Mouse (Mus musculus): ENCODE data around the gene Zcchc14. TPM values are rescaled to one million over a fixed set of nuclear protein-coding genes. Genes with fewer than 3 reads are reported as not detected.

Zcchc14 gene
- total and polyA plus RNA-seq, 2 experiments from 2014 or later: 16.9 to 66.5 TPM

- TF ChIP-seq CTCF (IDR thresholded peaks at IDR 0.05): no peak
- DNase-seq (ENCODE audit: low spot score) (no peak), ATAC-seq (ENCODE audit: low FRiP score) (no peak)
- H3K9ac ChIP-seq (replicated peaks; ENCODE audit: low read length, poor library complexity, severe bottlenecking): no peak overlapping the region
- peaks cover 26% of the 10 kb centered on the region for H3K36me3 ChIP-seq (ENCODE audit: insufficient read depth, low read length)
- no peaks in the 10 kb centered on the region for H3K27me3 ChIP-seq (ENCODE audit: insufficient read depth, low read length)
- no peak overlapping the region for H3K4me3 ChIP-seq (ENCODE audit: low read depth, low read length)
- peaks cover 13% of the 10 kb centered on the region for H3K4me1 ChIP-seq (ENCODE audit: insufficient read depth, low read length)
- no peak overlapping the region for H3K4me2 ChIP-seq (ENCODE audit: low read depth, low read length, poor library complexity, severe bottlenecking)
- no peaks in the 10 kb centered on the region for H3K9me3 ChIP-seq (ENCODE audit: low read length)
- 91% methylated on average over 5 of the region's 5 CpGs for WGBS
- no peak overlapping the region for H3K27ac ChIP-seq (ENCODE audit: low read depth, low read length)
These were observed 59.4 kb downstream of the Zcchc14 start for GRCm38 (mm10) chr8:121593293-121593692.

GRCm38 (mm10) chr8:121591178-121592066 lies 61.3 kb downstream of the Zcchc14 start:
- H3K4me3 ChIP-seq (ENCODE audit: low read depth, low read length): peak overlapping the region; percentile 86
- 0 out of 2 replicates have a peak overlapping the region, but pooled peaks have one; percentile 82 for H3K27ac ChIP-seq (ENCODE audit: low read depth, low read length)
- peak; percentile 55 for DNase-seq (ENCODE audit: low spot score)
- no peak for ATAC-seq (ENCODE audit: low FRiP score)
- peaks cover 18% of the 10 kb centered on the region for H3K36me3 ChIP-seq (ENCODE audit: insufficient read depth, low read length)
- TF ChIP-seq CTCF (IDR thresholded peaks at IDR 0.05): peak; percentile 61
- peaks cover 13% of the 10 kb centered on the region for H3K4me1 ChIP-seq (ENCODE audit: insufficient read depth, low read length)
- no peaks in the 10 kb centered on the region for H3K9me3 ChIP-seq (ENCODE audit: low read length)
- WGBS: 18% methylated on average over 20 of the region's 20 CpGs
- H3K4me2 ChIP-seq (ENCODE audit: low read depth, low read length, poor library complexity, severe bottlenecking): peak overlapping the region; percentile 87
- no peaks in the 10 kb centered on the region for H3K27me3 ChIP-seq (ENCODE audit: insufficient read depth, low read length)
- peak overlapping the region; percentile 89 for H3K9ac ChIP-seq (replicated peaks; ENCODE audit: low read length, poor library complexity, severe bottlenecking)

GRCm38 (mm10) chr8:121590203-121591177 lies 62.2 kb downstream of the Zcchc14 start, which contains the start of gene Map1lc3b:
Map1lc3b (plus strand) TSS chr8:121590361.
- peak within 1 kb of the TSS; percentile 82 for H3K27ac ChIP-seq (ENCODE audit: low read depth, low read length)
- ATAC-seq (ENCODE audit: low FRiP score) (peak; percentile 89), DNase-seq (ENCODE audit: low spot score) (peak; percentile 97)
- H3K4me3 ChIP-seq (ENCODE audit: low read depth, low read length): peak within 1 kb of the TSS; percentile 86
- TF ChIP-seq CTCF (IDR thresholded peaks at IDR 0.05): no peak
- peaks cover 12% of the 10 kb centered on the region for H3K36me3 ChIP-seq (ENCODE audit: insufficient read depth, low read length)
- under 1% methylated on average over 92 of the region's 94 CpGs for WGBS
- H3K9me3 ChIP-seq (ENCODE audit: low read length): no peaks in the 10 kb centered on the region
- H3K9ac ChIP-seq (replicated peaks; ENCODE audit: low read length, poor library complexity, severe bottlenecking): peak within 1 kb of the TSS; percentile 89
- H3K4me2 ChIP-seq (ENCODE audit: low read depth, low read length, poor library complexity, severe bottlenecking): peak within 1 kb of the TSS; percentile 87
- H3K4me1 ChIP-seq (ENCODE audit: insufficient read depth, low read length): peaks cover 17% of the 10 kb centered on the region
- H3K27me3 ChIP-seq (ENCODE audit: insufficient read depth, low read length): no peaks in the 10 kb centered on the region

- no peak overlapping the region for H3K27ac ChIP-seq (ENCODE audit: low read depth, low read length)
- peaks cover 7% of the 10 kb centered on the region; the same call in 1 of the 2 replicates for H3K36me3 ChIP-seq (ENCODE audit: insufficient read depth, low read length)
- H3K9me3 ChIP-seq (ENCODE audit: low read length): no peaks in the 10 kb centered on the region
These were observed 63.4 kb downstream of the Zcchc14 start for GRCm38 (mm10) chr8:121589205-121589726.

GRCm38 (mm10) chr8:121588750-121589149 lies 64.0 kb downstream of the Zcchc14 start:
- no peaks in the 10 kb centered on the region for H3K9me3 ChIP-seq (ENCODE audit: low read length)
- 86% methylated on average over 4 of the region's 4 CpGs for WGBS

More at GRCm38 (mm10) chr8:121589205-121589726, 63.4 kb downstream of the Zcchc14 start:
- Histone ChIP-seq H3K9ac (replicated peaks; ENCODE audit: low read length, poor library complexity, severe bottlenecking) (no peak overlapping the region), H3K4me2 (ENCODE audit: low read depth, low read length, poor library complexity, severe bottlenecking) (no peak overlapping the region), H3K4me3 (ENCODE audit: low read depth, low read length) (no peak overlapping the region), H3K27me3 (ENCODE audit: insufficient read depth, low read length) (no peaks in the 10 kb centered on the region), H3K4me1 (ENCODE audit: insufficient read depth, low read length) (peaks cover 17% of the 10 kb centered on the region)
- no peak for DNase-seq (ENCODE audit: low spot score)
- WGBS: 43% methylated on average over 2 of the region's 2 CpGs
- TF ChIP-seq CTCF (IDR thresholded peaks at IDR 0.05): no peak
- no peak for ATAC-seq (ENCODE audit: low FRiP score)

More at GRCm38 (mm10) chr8:121588750-121589149, 64.0 kb downstream of the Zcchc14 start:
- TF ChIP-seq CTCF (IDR thresholded peaks at IDR 0.05): no peak
- Histone ChIP-seq H3K9ac (replicated peaks; ENCODE audit: low read length, poor library complexity, severe bottlenecking) (no peak overlapping the region), H3K4me3 (ENCODE audit: low read depth, low read length) (no peak overlapping the region), H3K4me1 (ENCODE audit: insufficient read depth, low read length) (peaks cover 17% of the 10 kb centered on the region), H3K36me3 (ENCODE audit: insufficient read depth, low read length) (0 out of 2 replicates have a peak, but pooled peaks cover 3% of the 10 kb centered on the region), H3K27me3 (ENCODE audit: insufficient read depth, low read length) (no peaks in the 10 kb centered on the region), H3K4me2 (ENCODE audit: low read depth, low read length, poor library complexity, severe bottlenecking) (no peak overlapping the region), H3K27ac (ENCODE audit: low read depth, low read length) (no peak overlapping the region)
- ATAC-seq (ENCODE audit: low FRiP score) (no peak), DNase-seq (ENCODE audit: low spot score) (no peak)

Measured in midbrain, postnatal 0 days (tissue).